Mouse (Mus musculus): ENCODE results near the gene Mep1a. TPM values are rescaled to one million over a fixed set of nuclear protein-coding genes. Genes with fewer than 3 reads are reported as not detected.

Gene Mep1a
- 0.02 and 0.05 TPM in 2 replicates for polyA plus RNA-seq (2012; rRNA removed)

DNA sequence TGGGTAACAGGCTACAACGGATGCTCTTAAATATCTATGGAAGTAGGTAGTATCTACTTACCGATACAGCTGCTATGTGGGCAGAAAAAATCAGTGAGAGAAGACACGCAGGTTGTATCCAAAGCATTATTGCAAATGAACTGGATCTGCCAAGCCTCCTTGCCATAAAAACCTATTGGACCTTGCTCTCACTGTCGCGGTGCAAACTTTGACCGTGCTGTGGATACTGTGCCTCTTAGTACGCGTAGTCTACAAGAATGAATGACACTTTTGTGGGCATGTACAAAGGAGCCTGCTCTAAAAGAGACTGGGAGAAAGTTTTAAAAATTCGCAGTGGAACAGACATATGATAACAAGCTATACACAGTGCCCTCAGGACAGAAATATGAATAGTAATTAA lies at the start of gene Mep1a:
Gene Mep1a (minus strand): TSS at position 221 of the 400 bp plus-strand sequence.

DNA sequence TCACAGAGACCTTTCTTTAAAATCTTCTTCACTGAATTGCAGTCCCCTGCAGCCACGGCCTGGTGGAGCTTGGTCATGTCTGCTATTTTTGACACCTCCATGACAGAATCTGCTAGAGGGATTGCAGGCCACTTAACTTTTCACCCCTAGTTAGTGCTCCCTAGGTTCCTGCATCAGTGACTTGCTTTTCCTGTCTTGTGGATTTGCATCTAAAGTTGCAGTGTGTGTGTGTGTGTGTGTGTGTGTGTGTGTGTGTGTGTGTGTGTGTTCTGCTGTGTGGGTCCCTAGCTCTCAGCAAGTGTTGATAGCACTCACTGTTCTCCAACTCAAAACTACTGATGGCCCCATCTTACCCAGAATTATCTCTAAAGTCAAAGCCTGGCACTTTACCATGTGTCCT lies 40.9 kb upstream of the Mep1a start, which contains the start of gene Ankrd66:
Gene Ankrd66 (minus strand): TSS at position 101 of the 400 bp plus-strand sequence.

Other genes with a start within 250 kb of the Mep1a start
- gene Adgrf1, start 232.5 kb downstream of the Mep1a start, polyA plus RNA-seq (2012; rRNA removed): 0.01 TPM in 2 replicates
- 4.5 and 9.3 TPM in 2 replicates for gene Adgrf5, start 142.4 kb downstream of the Mep1a start, polyA plus RNA-seq (2012; rRNA removed)
- gene Ankrd66, start 40.8 kb upstream of the Mep1a start, polyA plus RNA-seq (2012; rRNA removed): 0.16 and 0.24 TPM in 2 replicates
- 2.5 and 3.3 TPM in 2 replicates for gene Pla2g7, start 65.3 kb upstream of the Mep1a start, polyA plus RNA-seq (2012; rRNA removed)
- 0.43 and 0.89 TPM in 2 replicates for gene Tdrd6, start 127.5 kb upstream of the Mep1a start, polyA plus RNA-seq (2012; rRNA removed)
- gene Slc25a27, start 164.4 kb upstream of the Mep1a start, polyA plus RNA-seq (2012; rRNA removed): 41.2 and 43.7 TPM in 2 replicates
- gene Cyp39a1, start 164.6 kb upstream of the Mep1a start, polyA plus RNA-seq (2012; rRNA removed): 9.1 and 11.4 TPM in 2 replicates

Data from central nervous system, embryonic 11.5 days (tissue).